In genomic region chr7:25395186-25395557, GRCm38 (mm10) we compare ENCODE assay signal across 8 mouse cellular contexts. TPM values are rescaled to one million over a fixed set of nuclear protein-coding genes. Genes with fewer than 3 reads are reported as not detected.
DNase-seq lines count a peak whose midpoint lies in the region; ATAC-seq and TF ChIP-seq lines count a peak whose summit lies in the region.

No protein-coding gene starts in this region.

- H3K36me3 ChIP-seq in midbrain, embryonic 15.5 days (replicated peaks) = no peaks in the 10 kb centered on the region

- no peaks in the 10 kb centered on the region for H3K27me3 ChIP-seq in midbrain, embryonic 15.5 days (replicated peaks)

- peaks cover 13% of the 10 kb centered on the region; the same call in 1 of the 2 replicates for H3K4me1 ChIP-seq in brown adipose tissue, adult 24 weeks (ENCODE audit: control insufficient read depth, insufficient read depth, insufficient read length, low read length)
- H3K4me1 ChIP-seq in midbrain, embryonic 15.5 days = peaks cover 39% of the 10 kb centered on the region

- no peaks in the 10 kb centered on the region for H3K9me3 ChIP-seq in midbrain, embryonic 15.5 days

- DNase-seq in layer of hippocampus, adult 2 months (ENCODE audit: low spot score in 2 of 2) = no peak
- DNase-seq in layer of hippocampus, adult 9-10 months (ENCODE audit: low spot score) = no peak
- no peak for DNase-seq in thymus, postnatal 36 days
- DNase-seq in cerebellum, postnatal 4 days (ENCODE audit: low spot score in 2 of 2) = no peak
- DNase-seq in thymus, adult 18-20 months = no peak

- peak overlapping the region; percentile 78 for H3K27ac ChIP-seq in layer of hippocampus, adult 2 months
- peak overlapping the region; percentile 91 for H3K27ac ChIP-seq in brown adipose tissue, adult 24 weeks (replicated peaks; ENCODE audit: low read depth, low read length)
- peak overlapping the region; percentile 79 for H3K27ac ChIP-seq in midbrain, embryonic 15.5 days

- peak overlapping the region; percentile 57 for H3K9ac ChIP-seq in midbrain, embryonic 15.5 days

- no peak for TF ChIP-seq CTCF in layer of hippocampus, adult 2 months (conservative IDR thresholded peaks at IDR 0.05)

- peak overlapping the region; percentile 69 for H3K4me2 ChIP-seq in midbrain, embryonic 15.5 days

- under 1% methylated on average over 22 of the region's 22 CpGs for WGBS in midbrain, embryonic 15.5 days

- ATAC-seq in inflammation-experienced regulatory T-cells, adult 6 months = peak; percentile 29
- peak; percentile 71 for ATAC-seq in midbrain, embryonic 15.5 days (replicated peaks)

- peak overlapping the region; percentile 78 for H3K4me3 ChIP-seq in layer of hippocampus, adult 2 months
- H3K4me3 ChIP-seq in brown adipose tissue, adult 24 weeks (ENCODE audit: insufficient read depth, low read depth, low read length) = peak overlapping the region; percentile 95
- peak overlapping the region; percentile 60 for H3K4me3 ChIP-seq in midbrain, embryonic 15.5 days

RNA-seq across cellular contexts. Expression of gene Lipe, which starts 3.3 kb away (rescaled TPM):
- total RNA-seq in layer of hippocampus, adult 2 months (2021) = 1 to 10 TPM; 9.1 to 10.0 TPM
- 1,111 and 1,189 TPM in 2 replicates for polyA plus RNA-seq in brown adipose tissue, adult 24 weeks (2012; ENCODE audit: insufficient read depth, insufficient read length, missing spikeins)
- 10 to 100 TPM in 2 of 3 experiments, 1 to 10 TPM in 1; 9.0 to 11.0 (median 10.1) TPM for polyA plus RNA-seq in inflammation-experienced regulatory T-cells, adult 6 months (2017; shearing (Covaris generic))
- 10.5 and 12.7 TPM in 2 replicates for polyA plus RNA-seq in midbrain, embryonic 15.5 days (2015; fragmentation: Nextera tagmentation; extraction: Ambion mirVana)

RNA-seq across cellular contexts. Expression of gene Cxcl17, which starts 17.5 kb away (rescaled TPM):
- not detected for total RNA-seq in layer of hippocampus, adult 2 months (2021)
- polyA plus RNA-seq in brown adipose tissue, adult 24 weeks (2012; ENCODE audit: insufficient read depth, insufficient read length, missing spikeins) = not detected in 2 replicates
- polyA plus RNA-seq in inflammation-experienced regulatory T-cells, adult 6 months (2017; shearing (Covaris generic)) = not detected
- polyA plus RNA-seq in midbrain, embryonic 15.5 days (2015; fragmentation: Nextera tagmentation; extraction: Ambion mirVana) = 0.79 and 0.93 TPM in 2 replicates

RNA-seq across cellular contexts. Expression of gene Cnfn, which starts 25.6 kb away (rescaled TPM):
- total RNA-seq in layer of hippocampus, adult 2 months (2021) = not detected
- polyA plus RNA-seq in brown adipose tissue, adult 24 weeks (2012; ENCODE audit: insufficient read depth, insufficient read length, missing spikeins) = not detected in 2 replicates
- not detected for polyA plus RNA-seq in inflammation-experienced regulatory T-cells, adult 6 months (2017; shearing (Covaris generic))
- not detected in 2 replicates for polyA plus RNA-seq in midbrain, embryonic 15.5 days (2015; fragmentation: Nextera tagmentation; extraction: Ambion mirVana)

Comparison
In these comparisons a context has a peak if more than half of its experiments do, and no peak if none do; other contexts are left out.
1. RNA of gene Lipe, which starts 3.3 kb away (polyA plus RNA-seq): 1,111 to 1,189 TPM in brown adipose tissue, adult 24 weeks; 10.5 to 12.7 TPM in midbrain, embryonic 15.5 days and 9.0 to 11.0 TPM in inflammation-experienced regulatory T-cells, adult 6 months; every median in the first group is over 10 times any median in the second.
2. Peak in every context shown above with its lines, with median percentiles within 50 percentile points of each other: H3K27ac ChIP-seq and H3K4me3 ChIP-seq.